Mouse (Mus musculus) liver, postnatal 0 days (tissue): ENCODE data around the gene Nid1.
"Not testable (repeated sequence)": the region's sequence is repeated elsewhere in the genome, so short reads cannot be mapped to it uniquely, and the experiment has no call there.

Experiments
- CTCF ChIP-seq: sonication (generic); IDR thresholded peaks from 2 replicates; pipeline ENCODE4 v1.5.1; 2016; ENCODE audit warnings: antibody characterized with exemption, low read depth
- EP300 ChIP-seq: IDR thresholded peaks from 2 replicates; pipeline ENCODE4 v1.6.1; 2016; ENCODE audit warnings: antibody characterized with exemption, low read depth, mild to moderate bottlenecking

GRCm38 (mm10) chr13:13423301-13423700 is 14.1 kb upstream of the Nid1 start:
- not testable (repeated sequence) for TF ChIP-seq CTCF, EP300
